Mouse (Mus musculus): ENCODE results near the gene Cpsf6.

Cpsf6 gene

DNA sequence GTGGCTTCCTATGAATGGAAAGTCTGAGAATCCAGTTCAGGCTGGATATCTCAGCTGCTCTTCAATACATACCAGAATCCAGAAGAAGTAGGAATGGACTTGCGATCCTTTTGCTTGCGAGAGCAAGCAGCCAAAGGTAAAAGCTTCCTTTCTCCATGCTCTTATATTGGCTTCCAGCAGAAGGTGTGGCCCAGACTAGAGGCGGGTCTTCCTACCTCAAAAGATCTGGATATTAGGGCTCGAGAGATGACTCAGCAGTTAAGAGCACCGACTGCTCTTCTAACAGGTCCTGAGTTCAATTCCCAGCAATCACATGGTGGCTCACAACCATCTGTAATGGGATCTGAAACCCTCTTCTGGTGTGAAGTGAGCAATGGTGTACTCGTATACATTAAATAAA lies at the start of gene Cpsf6:
Gene Cpsf6 (minus strand): TSS at position 108 of the 400 bp plus-strand sequence.
- no peak for DNase-seq

DNA sequence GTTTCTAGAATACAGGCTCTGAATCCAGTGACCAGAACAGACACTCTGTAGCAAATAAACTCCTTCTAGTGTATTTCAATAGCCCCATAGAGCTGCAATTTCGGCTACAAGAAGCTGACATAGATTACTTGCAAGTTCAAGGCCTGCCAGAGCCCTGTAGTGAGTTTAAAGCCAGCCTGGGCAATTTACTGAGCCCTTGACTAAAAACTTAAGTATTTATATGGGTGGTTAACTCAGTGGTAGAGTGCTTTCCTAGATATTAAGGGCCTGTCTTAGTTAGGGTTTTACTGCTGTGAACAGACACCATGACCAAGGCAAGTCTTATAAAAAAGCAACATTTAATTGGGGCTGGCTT lies 46.8 kb upstream of the Cpsf6 start:
- DNase-seq: no peak

DNA sequence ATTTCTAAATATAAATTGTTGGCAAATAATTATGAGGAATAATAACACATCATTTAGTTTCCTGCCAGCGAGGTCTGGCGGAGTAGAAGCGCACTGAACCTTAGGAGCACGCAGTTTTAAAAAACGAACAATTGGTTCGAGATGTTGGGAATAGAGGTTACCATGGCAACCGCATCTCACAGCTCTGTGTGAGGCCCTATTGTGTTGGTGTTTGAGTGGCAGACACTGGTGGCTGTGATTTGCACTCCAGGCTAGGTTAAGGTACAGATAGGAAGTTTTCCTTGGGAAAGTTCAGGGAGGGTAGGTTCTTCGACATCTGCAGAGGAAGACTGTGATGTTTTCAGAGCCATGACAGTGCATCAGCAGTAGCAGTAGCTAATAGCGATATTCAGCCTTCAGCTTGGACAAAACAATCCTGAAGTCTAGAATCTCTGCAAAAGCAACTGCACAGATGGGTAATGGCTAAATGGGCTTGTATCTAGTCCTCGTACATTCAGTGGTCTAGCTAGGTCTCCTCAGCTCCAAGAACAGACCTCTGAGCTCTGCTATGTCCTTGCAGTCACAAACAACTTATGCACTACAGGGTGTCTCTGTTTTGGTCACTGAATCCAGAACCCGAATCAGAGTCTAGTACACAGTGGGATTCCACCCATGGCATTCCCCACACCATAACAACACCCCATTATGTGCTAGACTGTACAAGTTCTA lies 46.2 kb upstream of the Cpsf6 start:
- no peak for DNase-seq

DNA sequence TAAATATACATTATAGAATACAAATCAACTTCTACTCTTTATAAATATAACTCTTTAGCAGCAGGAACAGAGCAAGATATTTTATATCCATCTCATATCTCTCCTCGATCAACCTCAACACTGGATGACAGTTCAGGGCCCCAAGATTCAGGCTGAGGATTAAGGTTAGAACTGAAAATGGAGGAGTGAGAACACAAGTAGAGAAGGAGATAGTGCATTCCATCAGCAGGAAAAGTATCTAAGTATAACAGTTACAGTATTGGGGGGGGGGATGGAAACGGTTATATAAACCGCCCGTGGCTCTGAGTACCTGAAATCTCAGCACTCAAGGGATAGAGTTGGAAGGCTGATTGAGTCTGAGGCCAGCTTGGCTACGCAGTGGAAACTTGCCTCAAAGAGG lies 45.2 kb upstream of the Cpsf6 start:
- no peak for DNase-seq

DNA sequence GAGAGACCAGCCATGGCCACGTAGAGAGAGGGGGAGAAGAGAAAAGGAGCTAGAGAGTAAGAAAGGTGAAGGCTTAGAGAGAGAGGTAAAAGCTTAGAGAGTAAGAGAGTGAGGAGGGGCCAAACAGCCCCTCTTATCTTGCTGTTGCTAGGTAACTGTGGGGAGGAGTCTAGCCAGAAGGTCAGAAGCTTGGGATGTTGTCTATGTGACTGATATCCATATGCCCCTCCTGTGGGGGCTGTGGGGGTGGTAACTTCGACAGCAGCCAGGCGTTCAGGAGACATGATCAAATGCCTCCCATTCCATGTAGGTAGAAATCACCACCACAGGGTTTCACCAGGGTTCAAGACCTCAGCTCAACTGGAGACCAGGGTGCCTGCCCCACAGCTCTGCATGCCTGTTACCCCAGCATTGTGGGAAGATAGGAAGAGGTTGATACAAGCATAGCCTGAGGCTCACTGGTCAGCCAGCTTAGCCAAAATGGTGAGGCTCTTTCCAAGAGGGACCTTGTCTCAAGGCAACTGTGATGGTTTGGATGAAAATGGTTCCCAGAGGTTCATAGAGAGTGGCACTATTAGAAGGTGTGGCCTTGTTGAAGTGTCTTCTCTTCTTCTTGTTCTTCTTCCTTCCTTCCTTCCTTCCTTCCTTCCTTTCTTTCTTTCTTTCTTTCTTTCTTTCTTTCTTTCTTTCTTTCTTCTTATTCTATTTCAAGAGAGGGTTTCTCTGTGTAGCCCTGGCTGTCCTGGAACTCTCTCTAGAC lies 44.5 kb upstream of the Cpsf6 start:
- no peak for DNase-seq

DNA sequence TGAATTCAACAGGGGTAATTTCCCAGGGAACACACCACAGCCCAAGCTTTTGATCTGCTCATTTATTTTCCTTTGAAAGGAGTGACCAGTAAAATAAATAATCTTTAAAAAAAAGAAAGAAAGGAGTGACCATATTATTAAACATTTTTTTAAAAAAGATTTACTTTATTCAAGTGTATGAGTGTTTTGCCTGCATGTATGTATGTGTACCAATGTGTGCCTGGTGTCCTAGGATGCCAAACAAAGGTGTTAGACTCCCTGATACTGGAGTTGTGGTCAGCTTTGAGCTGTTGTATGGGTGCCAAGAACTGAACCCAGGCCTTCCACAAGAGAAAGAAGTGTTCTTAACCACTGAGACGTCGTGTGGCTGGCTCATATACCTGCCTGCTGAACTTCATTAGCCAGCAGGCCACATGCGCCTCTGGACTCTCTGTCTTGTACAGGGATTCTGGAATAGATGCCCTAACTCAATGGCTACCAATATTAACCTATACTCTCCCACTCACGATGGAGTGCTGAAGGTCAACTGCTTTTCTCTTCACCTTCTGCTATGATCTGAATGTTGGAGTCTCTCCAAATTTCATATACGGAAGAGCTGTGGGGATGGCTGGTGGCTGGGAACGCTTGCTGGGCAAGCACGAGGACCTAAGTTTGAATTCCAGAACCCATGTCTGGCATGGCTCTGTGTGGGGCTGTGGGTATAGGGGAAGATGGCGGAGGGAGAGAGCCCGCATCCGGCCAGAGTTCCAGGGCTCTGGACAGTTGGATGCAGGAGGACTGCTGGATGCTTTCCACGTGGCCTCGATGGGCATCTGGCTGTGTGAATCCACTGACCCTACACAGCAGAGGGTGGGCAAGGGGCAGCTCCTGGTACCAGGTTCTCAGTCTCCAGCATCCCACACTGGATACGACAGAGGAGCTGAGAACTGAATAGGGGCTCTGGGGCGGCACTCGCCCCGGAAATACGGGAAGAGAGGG lies 43.5 kb upstream of the Cpsf6 start:
- no peak for DNase-seq

DNA sequence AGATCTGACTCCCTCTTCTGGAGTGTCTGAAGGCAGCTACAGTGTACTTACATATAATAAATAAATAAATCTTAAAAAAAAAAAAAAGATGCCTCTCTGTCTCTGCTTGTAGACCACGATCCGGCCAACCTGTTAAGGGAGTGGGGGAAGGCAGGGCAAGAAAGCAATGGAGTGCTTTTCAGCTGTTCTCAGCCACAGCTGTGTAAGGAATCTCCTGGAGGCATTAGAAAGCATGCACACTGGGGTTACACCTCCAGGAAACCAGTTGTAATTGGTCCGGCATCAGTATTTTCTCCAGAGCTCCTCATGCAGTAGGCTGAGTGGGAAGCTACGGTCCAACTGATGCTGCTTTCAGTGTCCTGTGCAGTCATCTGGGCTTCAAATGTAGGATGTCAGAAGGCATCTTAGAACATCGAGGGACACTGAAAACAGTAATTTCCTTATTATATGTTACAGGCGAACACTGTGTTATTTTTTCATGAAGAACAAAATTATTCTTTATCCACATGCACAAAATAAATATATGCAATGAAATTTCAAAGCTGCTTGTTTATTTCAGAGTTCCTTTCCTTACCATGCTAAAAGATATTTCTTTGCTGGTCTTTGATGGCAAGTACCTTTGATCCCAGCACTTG lies 42.5 kb upstream of the Cpsf6 start:
- no peak for DNase-seq

DNA sequence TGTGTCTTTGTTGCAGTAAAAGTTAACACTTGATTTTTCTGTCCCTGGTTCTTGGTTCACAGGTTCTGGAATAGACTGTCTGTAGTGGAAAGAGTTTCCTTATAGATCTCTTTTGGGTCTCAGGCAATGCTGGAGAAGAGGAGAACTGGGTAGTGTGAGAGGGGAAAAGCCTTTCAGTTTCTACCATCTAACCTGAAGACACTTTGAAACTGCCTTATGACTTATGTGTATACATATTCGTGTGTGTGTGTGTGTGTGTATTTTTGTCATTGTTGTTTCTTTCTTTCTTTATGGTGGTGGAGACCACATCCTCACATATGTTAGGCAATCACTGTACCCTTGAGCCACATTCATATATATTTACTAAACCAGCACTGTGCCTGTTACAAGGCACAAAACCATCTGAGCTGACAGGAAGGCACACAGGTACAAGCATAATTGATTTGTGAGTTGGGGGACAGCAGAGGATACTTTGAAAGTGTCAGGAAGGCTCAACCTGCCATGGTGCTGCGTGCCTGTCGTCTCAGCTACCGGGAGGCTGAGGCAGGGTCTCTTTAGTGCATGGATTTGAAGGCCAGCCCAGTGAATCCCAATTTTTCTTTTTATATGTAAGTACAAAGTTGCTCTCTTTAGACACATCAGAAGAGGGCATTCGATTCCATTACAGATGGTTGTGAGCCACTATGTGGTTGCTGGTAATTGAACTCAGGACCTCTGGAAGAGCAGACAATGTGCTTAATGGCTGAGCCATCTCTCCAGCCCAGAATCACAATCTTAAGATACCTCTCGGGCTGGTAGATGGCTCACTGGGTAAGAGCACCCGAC lies 41.7 kb upstream of the Cpsf6 start:
- DNase-seq: no peak

DNA sequence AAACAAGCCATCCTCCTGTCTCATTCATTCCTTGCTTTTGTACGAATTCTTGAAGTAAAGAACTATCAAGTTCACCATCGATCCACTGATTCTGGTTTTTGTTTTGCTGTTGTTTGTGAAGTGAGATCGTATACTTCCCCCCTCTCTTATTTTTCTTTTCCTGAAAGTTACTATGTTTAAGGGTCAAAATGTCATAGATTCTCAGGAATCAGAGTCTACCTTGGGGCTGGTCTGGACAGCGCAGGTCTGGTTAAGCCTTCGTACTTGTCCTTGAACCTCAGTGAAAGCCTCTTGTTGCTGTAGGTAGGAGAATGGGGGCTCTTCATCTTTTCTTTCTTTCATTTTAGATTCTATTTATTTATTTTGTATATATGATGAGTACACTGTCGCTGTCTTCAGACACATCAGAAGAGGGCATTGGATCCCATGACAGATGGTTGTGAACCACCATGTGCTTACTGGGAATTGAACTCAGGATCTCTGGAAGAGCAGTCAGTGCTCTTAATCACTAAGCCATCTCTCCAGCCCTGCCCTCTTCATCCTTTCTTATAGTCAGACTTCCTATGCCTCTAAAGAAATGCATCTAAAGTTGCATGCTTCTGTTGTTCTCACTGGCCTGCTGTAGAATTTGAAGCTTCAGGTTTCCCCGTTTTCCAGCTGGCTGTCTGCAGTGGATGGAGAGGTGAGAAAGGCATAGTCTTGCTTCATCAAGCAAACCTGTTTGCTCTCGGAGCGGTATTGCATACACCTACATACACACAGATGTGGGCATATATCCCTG lies 40.9 kb upstream of the Cpsf6 start:
- DNase-seq: no peak

DNA sequence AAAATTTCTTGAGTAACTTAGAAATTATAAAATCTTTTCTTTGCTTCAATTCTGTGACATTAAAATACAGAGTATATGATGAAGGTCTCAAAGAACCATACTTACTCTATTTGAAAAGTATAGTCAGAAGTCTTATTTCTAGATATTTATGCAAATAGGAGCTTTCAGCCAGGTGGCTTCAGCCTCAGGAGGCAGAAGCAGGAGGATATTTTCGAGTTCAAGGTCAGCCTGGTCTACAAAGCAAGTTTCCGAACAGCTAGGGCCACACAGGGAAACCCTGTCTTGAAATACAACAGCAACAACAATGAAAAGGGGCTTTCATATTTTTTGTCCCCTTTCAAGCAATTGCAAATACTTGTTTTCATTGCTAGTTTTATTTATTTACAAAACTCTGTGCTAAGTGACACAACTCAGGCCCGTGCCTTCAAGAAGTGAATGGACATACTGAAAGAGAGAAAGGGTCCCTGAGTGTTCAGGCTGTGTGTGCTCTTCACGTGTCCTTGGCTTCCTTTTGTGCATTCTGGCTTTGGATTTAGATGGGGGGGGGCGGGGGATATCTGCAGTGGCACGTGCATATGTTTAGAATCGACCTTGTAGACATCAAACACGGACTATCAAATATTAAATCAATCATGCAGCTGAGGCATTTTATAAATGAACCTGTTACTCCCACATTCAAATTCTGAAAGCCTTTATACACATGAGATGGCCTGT lies 39.9 kb upstream of the Cpsf6 start:
- DNase-seq: no peak

DNA sequence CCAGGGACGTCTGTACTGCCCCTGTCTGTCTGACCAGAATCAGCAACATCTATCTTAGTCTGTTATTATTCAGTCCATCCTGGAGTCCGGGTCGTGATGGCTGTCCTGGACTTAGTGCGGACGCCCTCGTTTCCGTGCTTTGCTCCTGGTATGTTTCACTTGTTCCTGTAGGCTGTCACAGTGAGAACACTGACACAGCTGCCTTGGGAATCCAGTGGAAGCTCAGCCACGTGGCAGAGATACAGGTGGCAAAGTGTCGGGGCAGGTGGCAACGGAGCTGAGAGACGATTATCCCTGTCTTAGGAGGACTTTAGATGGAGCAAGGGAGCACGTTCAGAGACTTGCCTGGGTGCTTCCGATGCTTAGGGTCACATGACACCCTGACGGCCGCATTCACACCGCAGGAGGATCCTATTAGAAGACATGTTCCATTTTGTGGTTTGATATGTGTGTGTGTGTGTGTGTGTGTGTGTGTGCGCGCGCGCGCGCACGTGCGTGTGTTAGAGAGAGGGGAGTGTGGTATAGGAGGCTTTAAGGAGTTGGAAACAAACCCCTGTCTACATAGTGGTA lies 38.9 kb upstream of the Cpsf6 start:
- DNase-seq: no peak

DNA sequence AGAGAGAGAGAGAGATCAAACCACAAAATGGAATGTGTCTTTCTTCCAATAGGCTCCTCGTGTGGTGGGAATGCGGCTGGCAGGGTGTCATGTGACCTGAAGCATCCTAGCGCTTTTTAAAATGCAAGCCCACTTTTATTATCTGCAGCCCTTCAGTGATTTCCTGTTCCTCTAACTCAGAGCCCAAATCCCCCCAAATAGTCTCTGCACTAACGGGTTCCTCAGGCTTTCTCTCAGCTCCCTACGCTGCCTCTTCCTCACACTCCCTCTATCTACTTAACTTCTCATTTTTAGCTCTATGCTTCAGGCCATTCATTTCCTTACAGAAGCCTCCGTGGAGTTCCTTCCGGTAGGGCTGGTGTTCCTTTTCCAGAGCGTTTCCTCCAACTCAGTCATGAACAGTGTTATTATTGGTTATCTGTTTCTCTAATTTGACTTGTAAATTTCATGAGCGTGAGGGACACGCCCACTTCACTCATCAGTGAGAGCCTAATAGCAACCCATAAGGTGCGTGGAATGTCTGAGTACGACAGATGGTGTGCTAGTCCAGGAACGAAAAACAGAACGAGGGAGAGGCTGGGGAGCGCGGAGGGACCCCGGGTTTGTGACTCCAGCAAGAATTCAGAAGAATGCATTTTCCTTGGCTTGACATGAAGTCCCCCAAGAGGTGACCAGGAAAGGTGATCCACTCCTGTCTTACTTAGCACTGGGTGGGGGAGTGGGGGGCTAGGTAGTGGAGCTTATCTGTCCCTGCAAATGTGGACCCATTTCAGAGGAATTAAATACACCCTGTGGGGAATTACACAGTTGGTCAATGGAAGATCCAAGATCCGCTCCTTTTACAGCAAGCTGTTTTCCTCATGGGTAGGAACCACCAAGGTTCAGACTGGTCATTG lies 38.2 kb upstream of the Cpsf6 start:
- peak; percentile 12 for DNase-seq

DNA sequence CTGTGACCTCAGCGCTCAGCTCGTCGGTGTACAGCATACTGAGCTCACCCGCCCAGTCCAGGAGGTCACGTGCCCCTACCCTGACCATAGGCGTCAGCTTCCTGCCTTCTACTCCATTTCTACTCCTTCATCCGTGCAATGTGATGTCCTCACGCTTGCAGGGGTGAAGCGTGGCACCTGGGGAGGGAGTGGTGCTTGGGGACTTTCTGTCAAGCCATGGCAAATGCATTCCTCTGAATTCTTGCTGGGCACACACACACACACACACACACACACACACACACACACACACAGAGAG lies 37.6 kb upstream of the Cpsf6 start:
- DNase-seq: no peak

DNA sequence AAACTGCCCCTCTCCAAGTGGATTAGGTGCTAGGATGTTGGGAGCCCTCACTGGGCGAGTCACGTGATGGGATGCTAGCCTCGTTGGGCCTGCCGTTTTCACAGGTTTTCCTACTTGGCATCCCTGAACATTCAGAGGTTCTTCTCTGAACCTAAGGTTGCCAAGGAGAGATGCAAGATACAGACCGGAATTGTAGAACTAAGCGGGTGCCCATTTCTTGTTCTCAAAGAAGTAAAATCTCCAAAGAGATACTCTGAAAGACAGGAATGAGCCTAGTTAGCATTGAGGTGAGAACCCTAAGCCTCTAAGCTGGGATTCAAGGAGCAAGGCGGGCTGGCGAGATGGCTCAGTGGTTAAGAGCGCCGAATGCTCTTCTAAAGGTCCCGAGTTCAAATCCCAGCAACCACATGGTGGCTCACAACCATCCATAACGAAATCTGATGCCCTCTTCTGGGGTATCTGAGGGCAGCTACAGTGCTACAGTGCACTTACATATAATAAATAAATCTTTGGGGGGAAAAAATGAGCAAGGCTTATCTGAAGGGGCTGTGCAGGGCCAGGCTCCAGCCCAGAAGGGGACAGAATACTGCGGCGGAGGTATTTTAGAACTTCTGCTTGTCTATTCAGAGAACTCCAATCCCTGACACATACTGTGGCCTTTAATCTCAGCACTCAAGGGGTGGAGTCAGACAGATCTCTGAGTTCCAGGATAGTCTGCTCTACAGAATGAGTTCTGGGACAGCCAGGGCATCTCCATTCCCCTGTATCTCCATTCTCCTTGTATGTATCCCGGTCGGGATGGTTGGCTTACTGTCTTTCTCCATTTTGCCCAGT lies 37.0 kb upstream of the Cpsf6 start:
- DNase-seq: no peak

DNA sequence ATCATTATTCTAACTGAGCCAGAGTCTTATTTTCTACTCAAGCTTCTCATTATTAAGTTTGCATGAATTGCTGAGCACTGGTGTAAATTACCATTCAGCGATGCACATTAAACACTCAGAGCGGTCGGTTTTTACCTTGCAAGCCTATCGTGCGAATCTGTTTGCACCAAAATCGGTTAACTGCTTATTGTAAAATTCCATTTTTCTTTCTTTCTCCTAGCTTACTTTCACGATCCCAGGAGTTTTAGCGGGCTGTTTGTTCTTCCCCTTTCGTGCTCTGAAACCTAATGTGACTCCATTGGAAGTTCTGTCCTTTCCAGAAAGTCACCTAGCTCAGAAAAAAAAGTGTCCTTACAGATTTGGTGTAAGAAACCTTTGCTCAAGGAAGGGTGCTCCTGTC lies 36.3 kb upstream of the Cpsf6 start:
- DNase-seq: no peak

DNA sequence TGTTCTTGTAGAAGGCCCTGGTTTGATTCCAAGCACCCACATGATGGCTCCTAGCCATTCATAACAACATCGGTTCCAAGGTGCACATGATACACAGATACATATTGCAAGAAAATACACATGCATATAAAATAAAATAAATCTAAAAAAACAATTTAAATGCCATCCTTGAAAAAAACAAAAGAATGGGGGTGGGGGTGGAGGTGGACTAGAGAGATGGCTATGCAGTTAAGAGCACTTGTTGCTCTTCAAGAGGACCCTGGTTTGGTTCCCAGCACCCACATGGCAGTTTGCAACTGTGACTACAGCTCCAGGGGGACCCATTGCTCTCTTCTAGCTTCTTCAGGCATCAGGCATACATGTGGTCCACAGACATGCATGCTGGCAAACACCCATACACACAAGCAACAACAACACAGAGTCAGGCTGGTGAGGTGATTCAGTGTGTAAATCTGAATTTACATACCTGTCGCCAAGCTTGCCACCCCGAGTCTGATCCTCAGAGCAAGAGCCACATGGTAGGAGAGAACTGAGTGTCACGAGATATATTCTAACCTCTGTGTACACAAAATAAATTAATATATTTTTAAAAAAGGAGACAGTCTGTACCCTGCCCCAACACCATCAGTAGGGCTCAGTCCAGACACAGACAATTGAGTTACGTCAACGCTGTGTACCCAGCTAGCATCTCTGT lies 35.7 kb upstream of the Cpsf6 start:
- DNase-seq: no peak

DNA sequence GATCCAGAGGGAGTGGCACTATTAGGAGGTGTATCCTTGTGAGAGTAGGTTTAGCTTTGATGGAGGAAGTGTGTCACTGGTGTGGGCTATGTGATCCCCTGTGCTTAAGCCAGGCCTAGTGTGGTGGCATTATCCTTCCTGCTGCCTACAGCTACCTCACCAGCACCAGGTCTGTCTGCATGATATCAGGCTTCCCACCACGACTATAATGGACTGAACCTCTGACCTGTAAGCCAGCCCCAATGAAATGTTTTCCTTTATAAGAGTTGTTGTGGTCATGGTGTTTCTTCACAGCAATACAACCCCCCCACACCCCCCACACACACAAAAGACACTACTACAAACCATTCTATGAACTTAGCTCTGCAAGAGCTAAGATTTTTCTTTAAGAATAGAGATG lies 34.9 kb upstream of the Cpsf6 start:
- DNase-seq: no peak
